Mouse (Mus musculus) ES-Bruce4 (cell line): ENCODE data around the gene Rbbp5.

Source experiments
- CTCF ChIP-seq: IDR thresholded peaks from one replicate; pipeline ENCODE4 v1.8.1; 2011; ENCODE audit warnings: low read depth, low read length
- EP300 ChIP-seq: IDR thresholded peaks from 2 replicates; pipeline ENCODE4 v1.6.1; 2011; ENCODE audit warnings: low read depth, low read length; ENCODE audit not compliant: insufficient read depth
- POLR2A ChIP-seq: IDR thresholded peaks from one replicate; pipeline ENCODE4 v1.8.1; 2011; ENCODE audit warnings: low read length; ENCODE audit not compliant: insufficient read depth

- TF ChIP-seq EP300, result no peak
- no peak for TF ChIP-seq CTCF
- no peak for TF ChIP-seq POLR2A
Measured at GRCm38 (mm10) chr1:132500535-132500934, 23.4 kb downstream of the Rbbp5 start.
